Mouse (Mus musculus) heart, embryonic 14.5 days (tissue): Measurements from ENCODE around the gene Gm49383. TPM values are rescaled to one million over a fixed set of nuclear protein-coding genes. Genes with fewer than 3 reads are reported as not detected.

Experiments
- ATAC-seq: fragments of 200-750 bp; cut with Nextera tagmentation; 2 replicates; pipeline ENCODE4 v1.8.0; 2017; ENCODE audit warnings: low read depth, moderate TSS enrichment; ENCODE audit not compliant: insufficient number of reproducible peaks, insufficient read depth, low FRiP score
- H3K27ac ChIP-seq, 2 experiments: fragments of 200-500 bp in 1 of 2; fragments of 300-500 bp in 1 of 2; sonication (generic) in 1 of 2; replicated peaks in 1 of 2; 2 replicates each; pipeline ENCODE4 v1.5.1; 2012 to 2014; ENCODE audit warnings: low read depth in 2 of 2, low read length in 2 of 2, control low read depth in 1 of 2, mild to moderate bottlenecking in 1 of 2, mixed read lengths in 1 of 2; ENCODE audit not compliant: control insufficient read depth in 1 of 2, insufficient read depth in 1 of 2
- H3K27me3 ChIP-seq: fragments of 300-500 bp; sonication (generic); 2 replicates; pipeline ENCODE4 v1.6.1; 2014; ENCODE audit warnings: mild to moderate bottlenecking, low read length, control low read depth; ENCODE audit not compliant: control insufficient read depth, insufficient read depth
- H3K36me3 ChIP-seq: fragments of 300-500 bp; sonication (generic); 2 replicates; pipeline ENCODE4 v1.6.1; 2014; ENCODE audit warnings: mild to moderate bottlenecking, control low read depth, low read length, mixed read lengths; ENCODE audit not compliant: control insufficient read depth, insufficient read depth
- H3K4me1 ChIP-seq, 2 experiments: fragments of 200-500 bp in 1 of 2; fragments of 300-500 bp in 1 of 2; sonication (generic) in 1 of 2; 2 replicates each; pipeline ENCODE4 v1.6.1; 2012 to 2014; ENCODE audit warnings: low read length in 2 of 2, control low read depth in 1 of 2, mixed read lengths in 1 of 2; ENCODE audit not compliant: control insufficient read depth in 2 of 2, insufficient read depth in 2 of 2
- H3K4me2 ChIP-seq: fragments of 300-500 bp; sonication (generic); 2 replicates; pipeline ENCODE4 v1.6.1; 2014; ENCODE audit warnings: mild to moderate bottlenecking, low read length
- H3K4me3 ChIP-seq, 2 experiments: fragments of 200-500 bp in 1 of 2; fragments of 300-500 bp in 1 of 2; sonication (generic) in 1 of 2; 2 replicates each; pipeline ENCODE4 v1.5.1; 2012 to 2014; ENCODE audit warnings: low read length in 2 of 2, mild to moderate bottlenecking in 2 of 2, control low read depth in 1 of 2, low read depth in 1 of 2, moderate library complexity in 1 of 2; ENCODE audit not compliant: control insufficient read depth in 1 of 2, insufficient read depth in 1 of 2
- H3K9ac ChIP-seq: fragments of 300-500 bp; sonication (generic); 2 replicates; pipeline ENCODE4 v1.6.1; 2014; ENCODE audit warnings: mild to moderate bottlenecking, low read length
- H3K9me3 ChIP-seq: fragments of 300-500 bp; sonication (generic); 2 replicates; pipeline ENCODE4 v1.6.1; 2016; ENCODE audit warnings: low read length, control low read depth; ENCODE audit not compliant: control insufficient read depth
- WGBS: fragments of 180-500 bp; shearing (Covaris S2); extraction: QIAGEN DNeasy Blood & Tissue Kit; methylation state at CpG from one replicate; pipeline ENCODE4 v1.1.7; 2014; 5-methylcytosine and 5-hydroxymethylcytosine counted together
- microRNA-seq: library from miRNA; unstranded; fragments of <30 nt; microRNA quantifications from one replicate; pipeline ENCODE4, GENCODE M21; 2016
- polyA plus RNA-seq: library from polyadenylated mRNA; unstranded; fragments of >200 nt; fragmentation: Nextera tagmentation; extraction: Ambion mirVana; gene quantifications from 2 replicates; pipeline ENCODE4 v1.2.1, GENCODE M21; 2014

The Gm49383 gene
- polyA plus RNA-seq, 1 experiment from 2014 or later, result 13.2 TPM

- Histone ChIP-seq H3K4me2 (no peak overlapping the region), H3K27ac (no peak overlapping the region), H3K9me3 (no peaks in the 10 kb centered on the region), H3K36me3 (no peaks in the 10 kb centered on the region), H3K9ac (no peak overlapping the region), H3K4me1 (peaks cover 0 to 3% of the 10 kb centered on the region in 2 experiments; a peak in 2 of 4 replicates), H3K4me3 (no peak overlapping the region), H3K27me3 (no peaks in the 10 kb centered on the region)
- no peak for ATAC-seq
- 80% methylated on average over 6 of the region's 6 CpGs for WGBS
These were observed 53.4 kb downstream of the Gm49383 start for GRCm38 (mm10) chr12:69143460-69143859.

- H3K27ac ChIP-seq, result no peak overlapping the region
- no peaks in the 10 kb centered on the region for H3K9me3 ChIP-seq
- H3K9ac ChIP-seq, result no peak overlapping the region
- no peaks in the 10 kb centered on the region for H3K27me3 ChIP-seq
- no peak overlapping the region for H3K4me2 ChIP-seq
- WGBS, result 80% methylated on average over 7 of the region's 7 CpGs
- no peaks in the 10 kb centered on the region for H3K36me3 ChIP-seq
- ATAC-seq, result no peak
- no peak overlapping the region for H3K4me3 ChIP-seq
- H3K4me1 ChIP-seq, result no peaks in the 10 kb centered on the region
These were observed 57.1 kb downstream of the Gm49383 start for GRCm38 (mm10) chr12:69139841-69140240.

GRCm38 (mm10) chr12:69139201-69139600, 57.7 kb downstream of the Gm49383 start:
- Histone ChIP-seq H3K9me3 (no peaks in the 10 kb centered on the region), H3K9ac (no peak overlapping the region), H3K27ac (no peak overlapping the region), H3K4me3 (no peak overlapping the region), H3K4me1 (no peaks in the 10 kb centered on the region), H3K36me3 (no peaks in the 10 kb centered on the region), H3K27me3 (no peaks in the 10 kb centered on the region), H3K4me2 (no peak overlapping the region)
- no peak for ATAC-seq
- 89% methylated on average over 3 of the region's 3 CpGs for WGBS

Small RNA genes lying within 50 kb of the gene (microRNA-seq; reads per million reads assigned to microRNA genes)
- gene Gm47287 (not detected), gene Gm47295 (not detected)

Other genes with a start within 250 kb of the Gm49383 start
- gene Rps29, start 37.9 kb downstream of the Gm49383 start, polyA plus RNA-seq, result 1,298 and 1,520 TPM in 2 replicates
- gene Lrr1, start 28.3 kb downstream of the Gm49383 start, polyA plus RNA-seq, result 11.3 and 13.9 TPM in 2 replicates
- 519 and 551 TPM in 2 replicates for gene Rpl36al, start 13.0 kb downstream of the Gm49383 start, polyA plus RNA-seq
- gene Mgat2, start 12.9 kb downstream of the Gm49383 start, polyA plus RNA-seq, result 38.8 and 44.6 TPM in 2 replicates
- gene Dnaaf2, start 1.3 kb upstream of the Gm49383 start, polyA plus RNA-seq, result 6.7 and 7.7 TPM in 2 replicates
- gene Gm49384, start 7.2 kb upstream of the Gm49383 start, polyA plus RNA-seq, result 12.0 and 13.4 TPM in 2 replicates
- 15.4 and 16.8 TPM in 2 replicates for gene Pole2, start 31.1 kb upstream of the Gm49383 start, polyA plus RNA-seq
- gene Klhdc1, start 44.1 kb upstream of the Gm49383 start, polyA plus RNA-seq, result 11.5 and 13.6 TPM in 2 replicates
- gene Klhdc2, start 99.6 kb upstream of the Gm49383 start, polyA plus RNA-seq, result 137 and 144 TPM in 2 replicates
- gene Nemf, start 160.1 kb upstream of the Gm49383 start, polyA plus RNA-seq, result 62.7 and 62.9 TPM in 2 replicates
- 41.5 and 49.9 TPM in 2 replicates for gene Arf6, start 175.0 kb upstream of the Gm49383 start, polyA plus RNA-seq
- gene Gm9887, start 175.4 kb upstream of the Gm49383 start, polyA plus RNA-seq, result 1.5 and 1.7 TPM in 2 replicates